Mouse (Mus musculus) central nervous system, embryonic 11.5 days (tissue): ENCODE data around the gene Spink8. TPM values are rescaled to one million over a fixed set of nuclear protein-coding genes. Genes with fewer than 3 reads are reported as not detected.

Experiments used
- polyA plus RNA-seq: library from polyadenylated mRNA; depleted of rRNA; stranded (reverse); fragments of >200 nt; gene quantifications from 2 replicates; pipeline ENCODE4 v1.2.3, GENCODE M21; 2012; rRNA removed

The Spink8 gene
- not detected in 2 replicates for polyA plus RNA-seq

DNA sequence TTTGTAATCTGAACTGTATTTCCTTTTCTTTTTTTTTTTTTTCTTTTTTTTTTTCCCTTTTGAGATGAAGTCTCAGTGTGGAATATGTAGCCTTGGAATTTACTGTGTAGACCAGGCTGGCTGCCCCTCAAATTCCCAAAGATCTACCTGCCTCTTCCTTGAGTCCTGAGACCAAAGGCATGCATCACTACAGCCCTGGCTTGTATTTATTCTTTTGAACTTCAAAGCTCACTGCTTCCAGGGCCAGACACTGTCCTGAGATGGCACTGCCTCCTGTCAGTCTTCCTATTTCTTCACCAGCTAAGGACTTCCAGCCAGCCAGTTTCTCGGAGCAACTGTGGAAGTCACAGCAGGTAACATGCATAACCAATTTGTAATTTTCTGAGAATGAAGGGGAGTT, at the start of gene Spink8:
Spink8 (plus strand) TSS at position 301 of the 400 bp plus-strand sequence.

DNA sequence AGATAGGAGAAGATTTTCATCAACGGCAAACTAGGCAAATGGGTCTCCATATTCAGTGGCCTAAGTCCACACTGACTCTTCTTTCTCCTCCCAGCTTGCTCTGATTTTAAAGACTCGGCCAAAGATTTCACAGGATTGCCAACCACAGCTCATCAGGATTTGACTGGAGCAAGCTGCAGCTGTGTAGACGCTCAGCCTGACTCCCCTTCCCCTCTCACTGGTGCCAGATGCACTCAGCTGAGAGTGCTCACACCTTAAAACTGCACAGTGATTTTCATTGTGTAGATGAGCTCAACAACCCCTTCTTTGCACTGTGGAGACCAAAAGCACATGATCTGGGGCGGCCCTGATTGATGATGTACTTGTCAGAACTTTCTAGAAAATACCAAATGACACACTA, 21.5 kb upstream of the Spink8 start, which contains the start of gene Fbxw27:
Fbxw27 (minus strand) TSS at position 101 of the 400 bp plus-strand sequence.

DNA sequence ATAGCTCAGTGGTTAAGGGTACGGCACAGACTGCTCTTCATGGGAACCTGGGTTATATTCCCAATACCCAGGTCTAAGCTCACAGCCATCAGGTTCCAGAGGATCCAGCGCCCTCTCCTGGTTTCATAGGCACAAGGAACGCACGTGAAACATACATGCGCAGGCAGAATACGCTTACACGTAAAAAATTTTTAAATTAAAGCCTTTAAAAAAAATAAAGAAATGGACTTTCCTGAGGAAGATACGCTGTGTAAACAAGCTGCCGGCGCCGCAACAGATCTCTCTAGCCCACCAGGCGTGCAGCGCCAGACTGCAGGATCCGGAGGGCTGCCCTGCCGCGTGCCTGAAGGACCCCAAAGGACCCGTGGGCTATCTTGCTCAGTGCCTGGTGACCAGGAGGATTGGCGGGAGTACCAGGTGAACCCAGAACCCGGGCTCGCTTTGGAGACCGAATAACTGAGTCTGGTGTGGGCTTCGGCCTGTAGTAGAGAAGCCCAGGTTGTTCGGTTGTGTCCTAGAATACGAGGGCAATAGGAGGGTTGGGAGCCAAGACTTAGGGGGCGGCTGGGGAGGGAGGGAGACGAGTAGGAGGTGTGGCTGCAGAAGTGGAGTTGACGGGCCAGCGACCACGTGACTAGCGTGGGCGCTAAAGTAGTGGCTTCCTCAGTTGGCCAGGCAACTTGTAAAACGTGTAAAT, 20.5 kb downstream of the Spink8 start, which contains the start of gene Nme6:
Nme6 (plus strand) TSS at position 359 of the 697 bp plus-strand sequence.

DNA sequence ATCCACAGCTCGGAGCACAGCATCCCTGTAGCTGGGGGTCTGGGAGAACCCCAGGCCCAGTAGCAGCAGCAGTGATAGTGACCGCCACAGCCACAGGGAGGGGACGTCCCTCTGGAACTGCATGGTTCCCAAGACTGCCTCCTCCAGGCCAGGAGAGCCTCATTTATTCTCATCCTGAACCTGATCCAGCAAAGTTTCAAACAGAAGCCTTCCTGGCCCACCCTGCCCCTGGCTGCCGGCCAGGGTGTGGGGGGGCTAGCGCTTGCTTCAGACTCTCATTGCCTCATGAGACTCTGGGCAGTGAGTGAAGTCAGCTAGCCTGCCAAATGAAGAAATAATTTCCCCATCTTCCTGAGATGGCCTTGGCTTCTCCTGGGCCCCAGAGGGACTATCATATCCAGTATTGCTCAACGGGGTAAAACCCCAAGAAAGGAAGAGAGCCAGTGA, 37.3 kb downstream of the Spink8 start, which contains the start of gene Camp:
Camp (minus strand) TSS at position 306 of the 447 bp plus-strand sequence.

DNA sequence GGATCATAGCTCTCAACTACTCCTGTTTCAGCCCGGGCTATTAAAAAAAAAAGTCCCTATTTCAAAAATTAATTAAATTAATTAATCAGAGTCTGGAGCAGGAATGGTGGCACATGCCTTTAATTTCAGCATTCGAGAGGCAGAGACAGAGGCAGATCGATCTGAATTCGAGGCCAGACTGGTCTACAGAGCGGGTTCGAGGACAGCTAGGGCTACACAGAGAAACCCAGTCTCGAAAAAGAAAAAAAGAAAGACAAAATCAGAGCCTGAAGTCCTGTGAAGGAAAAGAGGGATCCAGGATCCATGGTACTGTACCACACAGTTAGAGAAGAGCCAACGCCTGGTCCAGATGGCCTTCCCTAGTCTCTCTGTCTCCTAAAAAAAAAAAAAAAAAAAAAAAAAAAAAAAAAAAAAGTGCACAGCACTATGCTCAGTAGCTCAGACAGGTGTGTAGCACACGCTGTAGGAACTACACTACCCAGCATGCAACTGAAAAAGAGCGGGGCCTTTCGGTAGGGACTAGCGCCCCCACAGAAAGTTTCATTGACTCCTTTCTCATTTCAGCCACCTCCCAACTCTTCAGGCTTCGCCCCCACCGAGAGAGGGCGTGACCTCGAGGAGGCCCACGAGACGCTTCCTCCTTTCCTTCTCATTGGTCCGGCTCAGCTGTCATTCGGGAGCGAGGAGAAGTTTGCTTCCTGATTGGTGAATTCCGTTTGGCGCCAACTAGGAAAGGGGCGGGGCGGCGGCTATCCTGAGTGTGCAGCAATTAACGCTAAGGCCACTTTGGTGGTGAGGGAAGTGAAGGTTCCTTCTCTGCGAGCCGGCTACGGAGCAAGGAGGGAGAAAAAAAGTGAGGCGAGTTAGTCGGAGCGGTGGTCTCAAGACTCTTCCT, 63.0 kb downstream of the Spink8 start, which contains the start of gene Cdc25a:
Cdc25a (plus strand) TSS at position 783 of the 895 bp plus-strand sequence.

Other genes starting within 250 kb of the Spink8 start
- gene Fbxw15, start 244.0 kb upstream of the Spink8 start, polyA plus RNA-seq = 0.09 and 0.20 TPM in 2 replicates
- 0.06 TPM in 1 of 2 replicates, not detected in the other for gene Fbxw24, start 186.2 kb upstream of the Spink8 start, polyA plus RNA-seq
- 0.05 TPM in 1 of 2 replicates, not detected in the other for gene Fbxw25, start 147.6 kb upstream of the Spink8 start, polyA plus RNA-seq
- gene Fbxw18, start 109.6 kb upstream of the Spink8 start, polyA plus RNA-seq = 0.06 and 0.12 TPM in 2 replicates
- gene Fbxw26, start 66.2 kb upstream of the Spink8 start, polyA plus RNA-seq = not detected in 2 replicates
- gene Fbxw27, start 21.6 kb upstream of the Spink8 start, polyA plus RNA-seq = not detected in 2 replicates
- gene Nme6, start 20.5 kb downstream of the Spink8 start, polyA plus RNA-seq = 45.0 and 64.6 TPM in 2 replicates
- 1.3 and 2.6 TPM in 2 replicates for gene Camp, start 37.3 kb downstream of the Spink8 start, polyA plus RNA-seq
- 37.1 and 39.4 TPM in 2 replicates for gene Cdc25a, start 63.3 kb downstream of the Spink8 start, polyA plus RNA-seq
- 109 TPM in 2 replicates for gene Map4, start 119.2 kb downstream of the Spink8 start, polyA plus RNA-seq